Mouse (Mus musculus) fat pad, adult 2 months (tissue): Measurements from ENCODE around the gene Zfp609.
A peak's percentile ranks its signal among the peaks of the same experiment; 100 is the strongest.
"Not testable (repeated sequence)": the region's sequence is repeated elsewhere in the genome, so short reads cannot be mapped to it uniquely, and the experiment has no call there.

Experiments used
- DNase-seq: peaks from one replicate; pipeline ENCODE4 v3.0.0-alpha.2; 2011; ENCODE audit warnings: low read depth, low spot score; ENCODE audit errors: extremely low read depth

Gene Zfp609

GRCm38 (mm10) chr9:65818402-65818801, 9.0 kb downstream of the Zfp609 start:
- no peak for DNase-seq

- no peak for DNase-seq
Observed at GRCm38 (mm10) chr9:65812841-65813240, 14.5 kb downstream of the Zfp609 start.

GRCm38 (mm10) chr9:65811784-65812183, 15.6 kb downstream of the Zfp609 start:
- no peak for DNase-seq

GRCm38 (mm10) chr9:65807818-65808217, 19.5 kb downstream of the Zfp609 start:
- DNase-seq = no peak

GRCm38 (mm10) chr9:65807251-65807650, 20.1 kb downstream of the Zfp609 start:
- no peak for DNase-seq

- DNase-seq = no peak
Observed at GRCm38 (mm10) chr9:65799770-65800169, 27.6 kb downstream of the Zfp609 start.

- DNase-seq = no peak
Observed at GRCm38 (mm10) chr9:65795651-65796050, 31.7 kb downstream of the Zfp609 start.

- no peak for DNase-seq
Observed at GRCm38 (mm10) chr9:65794313-65794712, 33.1 kb downstream of the Zfp609 start.

GRCm38 (mm10) chr9:65793506-65793905, 33.9 kb downstream of the Zfp609 start:
- no peak for DNase-seq

GRCm38 (mm10) chr9:65793086-65793485, 34.3 kb downstream of the Zfp609 start:
- no peak for DNase-seq

GRCm38 (mm10) chr9:65791846-65792245, 35.5 kb downstream of the Zfp609 start:
- no peak for DNase-seq

- no peak for DNase-seq
Observed at GRCm38 (mm10) chr9:65791106-65791505, 36.3 kb downstream of the Zfp609 start.

GRCm38 (mm10) chr9:65789788-65790187, 37.6 kb downstream of the Zfp609 start:
- no peak for DNase-seq

- no peak for DNase-seq
Observed at GRCm38 (mm10) chr9:65788556-65788955, 38.8 kb downstream of the Zfp609 start.

- peak; percentile 76 for DNase-seq
Observed at GRCm38 (mm10) chr9:65787829-65788344, 39.5 kb downstream of the Zfp609 start.

- DNase-seq = no peak
Observed at GRCm38 (mm10) chr9:65786885-65787787, 40.2 kb downstream of the Zfp609 start.

GRCm38 (mm10) chr9:65785772-65786368, 41.5 kb downstream of the Zfp609 start:
- DNase-seq = no peak

GRCm38 (mm10) chr9:65779619-65780018, 47.7 kb downstream of the Zfp609 start:
- not testable (repeated sequence) for DNase-seq

- DNase-seq = peak; percentile 95
Observed at GRCm38 (mm10) chr9:65776874-65777432, 50.4 kb downstream of the Zfp609 start.

- DNase-seq = no peak
Observed at GRCm38 (mm10) chr9:65776137-65776872, 51.1 kb downstream of the Zfp609 start.

GRCm38 (mm10) chr9:65773783-65774182, 53.6 kb downstream of the Zfp609 start:
- no peak for DNase-seq
